Mouse (Mus musculus) cerebellum, postnatal 36 days (tissue): ENCODE data around the gene Ccdc18.
"Not testable (repeated sequence)": the region's sequence is repeated elsewhere in the genome, so short reads cannot be mapped to it uniquely, and the experiment has no call there.

ENCODE experiments used
- DNase-seq, 2 experiments: peaks; one replicate each; pipeline ENCODE4 v3.0.0; 2021 to 2022; ENCODE audit warnings: mixed read lengths in 2 of 2

Ccdc18 gene

GRCm38 (mm10) chr5:108263785-108264184, 131.1 kb downstream of the Ccdc18 start:
- DNase-seq: not testable (repeated sequence)

GRCm38 (mm10) chr5:108266990-108267389, 134.3 kb downstream of the Ccdc18 start:
- no peak for DNase-seq

DNA sequence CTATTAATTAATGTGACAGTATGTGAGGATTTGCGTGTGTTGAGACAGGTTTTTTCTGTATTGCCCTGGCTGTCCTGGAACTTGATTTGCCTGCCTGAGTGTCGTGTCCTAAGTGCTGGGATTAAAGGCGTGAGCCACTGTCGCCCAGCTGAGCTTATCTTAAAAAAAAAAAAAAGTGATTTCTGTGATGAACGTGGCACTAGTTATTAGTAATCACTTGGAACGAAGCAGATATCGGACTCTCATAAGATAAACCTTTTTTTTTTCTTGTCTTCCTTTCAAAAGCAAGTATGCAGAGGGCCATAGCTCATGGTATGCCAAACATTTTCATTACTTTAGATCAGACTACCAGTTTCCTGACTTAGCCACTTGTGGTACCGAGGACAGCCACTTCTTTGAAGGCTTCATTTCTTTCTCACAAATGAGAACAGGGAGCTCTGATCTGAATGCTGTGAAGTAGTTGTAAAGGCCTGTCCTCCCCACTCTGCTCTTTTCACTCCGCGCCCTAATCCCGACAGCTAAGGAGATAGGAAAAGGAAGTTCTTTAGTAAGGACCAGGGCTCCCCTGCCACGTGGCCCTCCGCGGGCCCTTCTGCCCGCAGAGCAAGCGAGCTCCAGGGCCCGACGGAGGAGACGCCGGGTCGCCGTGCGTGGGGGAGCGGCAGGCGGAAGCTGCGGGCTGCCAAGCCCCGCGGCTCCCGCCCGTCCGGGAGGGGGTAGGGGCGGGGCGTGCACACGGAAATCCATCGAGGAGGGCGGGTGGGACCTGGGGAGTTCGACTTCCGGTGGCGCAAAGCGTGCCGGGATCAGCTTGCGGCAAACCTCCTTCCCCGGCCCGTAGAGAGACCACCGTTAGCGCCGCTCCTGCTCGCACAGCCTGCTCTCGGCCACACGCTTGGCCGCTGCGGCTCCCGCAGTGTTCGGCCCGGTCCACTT, 135.7 kb downstream of the Ccdc18 start, which contains the start of gene Dr1:
TSS of gene Dr1 (plus strand) at position 771 of the 936 bp plus-strand sequence.
- peak; percentile 83 to 90 for DNase-seq

DNA sequence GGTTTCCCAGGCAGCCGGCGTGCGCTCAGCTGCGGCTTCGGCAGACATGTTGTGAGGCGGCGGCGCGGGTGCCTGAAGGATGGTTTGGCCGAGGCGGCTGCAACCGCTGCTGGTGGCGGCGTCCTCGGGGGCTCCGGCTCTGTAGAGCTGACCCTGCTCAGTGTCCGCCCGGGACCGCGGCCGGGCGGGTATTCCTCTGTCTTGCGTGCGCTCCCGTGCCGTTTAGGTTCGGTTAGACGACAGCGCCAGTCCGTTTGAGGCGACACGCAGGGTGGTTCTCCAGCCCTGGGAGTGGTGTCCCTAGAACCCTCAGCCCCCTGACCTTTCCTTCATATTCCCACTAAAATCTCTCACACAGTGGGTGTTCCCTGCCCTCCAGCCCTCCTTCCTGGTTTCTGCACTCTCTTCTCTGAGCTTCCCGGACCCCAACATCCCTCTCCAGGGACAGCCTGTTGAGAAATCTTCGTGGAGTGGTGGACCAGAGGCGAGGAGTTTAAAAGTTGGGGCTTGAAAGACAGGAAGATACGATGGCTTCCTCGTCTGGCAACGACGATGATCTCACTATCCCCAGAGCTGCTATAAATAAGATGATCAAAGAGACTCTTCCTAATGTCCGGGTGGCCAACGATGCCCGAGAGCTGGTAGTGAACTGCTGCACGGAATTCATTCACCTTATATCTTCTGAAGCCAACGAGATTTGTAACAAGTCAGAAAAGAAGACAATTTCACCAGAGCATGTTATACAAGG, 136.6 kb downstream of the Ccdc18 start:
- peak in 1 of 2 experiments; percentile 23 for DNase-seq

- no peak for DNase-seq
Observed at GRCm38 (mm10) chr5:108269811-108270151, 137.1 kb downstream of the Ccdc18 start.

DNA sequence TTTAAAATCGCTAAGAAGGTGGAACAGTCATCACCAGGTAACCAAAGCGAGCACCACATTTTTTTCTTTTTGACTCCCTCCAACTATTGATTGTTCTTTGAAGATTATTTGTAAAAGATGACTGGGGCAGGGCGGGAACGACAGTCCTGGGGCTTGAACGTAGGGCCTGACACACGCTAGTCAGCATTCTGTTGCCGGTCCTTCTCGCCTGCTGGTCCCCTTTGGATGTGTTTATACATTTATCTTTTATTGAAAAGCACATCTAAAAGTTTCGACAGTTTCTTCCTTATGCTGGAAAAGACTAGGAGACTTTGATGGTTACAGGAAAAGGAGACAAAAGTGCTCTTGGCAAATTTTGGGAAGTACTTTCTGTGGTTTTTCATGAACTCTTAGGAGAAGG, 137.7 kb downstream of the Ccdc18 start:
- no peak for DNase-seq

GRCm38 (mm10) chr5:108271345-108271744, 138.7 kb downstream of the Ccdc18 start:
- DNase-seq: not testable (repeated sequence)
